Mouse (Mus musculus) mature B cell (primary cell): ENCODE measurements around the gene Ankrd52.

Experiments used
- in situ Hi-C: fragments of 300-500 bp; cut with MboI; formaldehyde crosslinking; loops from 2 replicates; pipeline ENCODE4 v1.14.3; 2019

The Ankrd52 gene

DNA sequence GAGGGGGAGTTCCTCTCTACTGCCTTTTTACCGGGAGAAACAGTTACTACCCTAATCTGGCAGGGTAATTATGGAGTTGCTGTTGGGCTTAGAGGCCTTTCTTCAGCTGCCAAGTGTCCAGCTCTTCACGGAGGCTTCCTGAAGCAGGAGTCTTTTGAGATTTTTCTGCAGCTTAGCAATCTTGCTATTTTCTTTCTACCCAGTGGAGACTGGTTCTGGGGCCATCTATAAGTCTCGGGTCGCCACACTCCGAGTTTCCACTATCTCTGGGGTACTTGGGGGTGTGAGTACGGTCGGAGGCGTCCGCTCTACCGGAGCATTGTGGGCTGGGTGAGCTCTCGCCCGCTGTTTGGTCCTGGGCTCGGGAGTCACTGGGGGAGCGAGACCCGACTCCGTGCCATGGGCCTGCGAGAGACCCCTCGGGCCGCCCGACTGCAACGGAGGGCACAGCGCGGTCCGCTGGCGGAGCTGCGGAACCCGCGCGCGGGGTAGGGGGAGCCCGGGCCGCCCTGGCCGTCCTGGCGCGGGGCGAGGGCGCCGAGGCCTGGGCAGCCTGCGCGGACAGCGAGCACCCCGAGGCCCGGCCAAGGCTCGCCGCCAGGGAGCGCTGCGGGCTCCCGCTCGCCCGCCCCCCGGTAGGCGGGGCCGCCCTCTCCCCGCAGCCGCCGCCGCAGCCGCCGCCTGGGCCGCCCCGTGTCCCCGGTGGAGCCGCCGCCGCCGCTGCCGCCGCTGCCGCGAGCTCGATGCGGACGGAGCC is at the start of gene Ankrd52:
Gene Ankrd52 (plus strand): TSS at position 661 of the 757 bp plus-strand sequence.
- in situ Hi-C loops, result no loop called here

DNA sequence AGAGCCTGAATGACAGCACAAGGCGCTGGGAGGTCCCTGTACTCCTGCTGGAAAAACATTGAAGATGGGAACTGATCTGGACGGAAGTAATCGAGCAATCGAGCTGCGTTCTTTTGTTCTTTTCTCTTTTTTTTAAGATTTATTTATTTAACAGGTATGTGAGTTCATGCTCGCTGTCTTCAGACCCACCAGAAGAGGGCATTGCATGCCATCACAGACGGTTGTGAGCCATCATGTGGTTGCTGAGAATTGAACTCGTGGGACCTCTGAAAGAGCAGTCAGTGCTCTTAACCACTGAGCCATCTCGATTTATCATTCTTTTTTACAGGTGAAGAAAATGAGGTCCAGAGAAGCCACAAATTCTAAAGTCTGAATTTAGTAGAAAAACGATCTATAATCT is 49.3 kb upstream of the Ankrd52 start:
- in situ Hi-C loops, result no loop called here

DNA sequence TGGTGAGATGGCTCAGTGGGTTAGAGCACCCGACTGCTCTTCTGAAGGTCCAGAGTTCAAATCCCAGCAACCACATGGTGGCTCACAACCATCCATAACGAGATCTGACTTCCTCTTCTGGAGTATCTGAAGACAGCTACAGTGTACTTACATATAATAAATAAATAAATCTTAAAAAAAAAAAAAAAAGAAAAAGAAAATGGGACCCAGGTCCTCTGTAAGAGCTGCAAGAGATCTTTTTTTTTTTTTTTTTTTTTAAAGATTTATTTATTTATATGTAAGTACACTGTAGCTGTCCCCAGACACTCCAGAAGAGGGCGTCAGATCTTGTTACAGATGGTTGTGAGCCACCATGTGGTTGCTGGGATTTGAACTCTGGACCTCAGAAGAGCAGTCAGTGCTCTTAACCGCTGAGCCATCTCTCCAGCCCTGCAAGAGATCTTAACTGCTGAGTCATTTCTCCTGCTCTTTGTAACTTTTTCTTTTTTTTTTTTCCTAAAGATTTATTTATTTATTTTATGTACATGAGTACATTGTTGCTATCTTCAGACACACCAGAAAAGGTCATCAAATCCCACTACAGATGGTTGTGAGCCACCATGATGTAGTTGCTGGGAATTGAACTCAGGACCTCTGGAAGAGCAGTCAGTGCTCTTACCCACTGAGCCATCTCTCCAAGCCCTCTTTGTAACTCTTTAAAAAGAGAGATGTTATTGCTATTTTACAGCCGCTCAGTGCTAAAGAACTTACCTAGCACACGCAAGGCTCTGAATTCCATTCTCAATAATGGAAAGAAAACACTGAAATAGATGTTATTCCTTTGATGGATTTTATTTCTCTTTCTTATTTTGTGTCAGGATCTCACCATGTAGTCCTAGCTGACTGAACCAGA is 44.3 kb upstream of the Ankrd52 start:
- in situ Hi-C loops, result loop anchor here (10.0 kb wide), 1 partner anchor 122 kb away; the partner anchor contains the start of gene Smarcc2

DNA sequence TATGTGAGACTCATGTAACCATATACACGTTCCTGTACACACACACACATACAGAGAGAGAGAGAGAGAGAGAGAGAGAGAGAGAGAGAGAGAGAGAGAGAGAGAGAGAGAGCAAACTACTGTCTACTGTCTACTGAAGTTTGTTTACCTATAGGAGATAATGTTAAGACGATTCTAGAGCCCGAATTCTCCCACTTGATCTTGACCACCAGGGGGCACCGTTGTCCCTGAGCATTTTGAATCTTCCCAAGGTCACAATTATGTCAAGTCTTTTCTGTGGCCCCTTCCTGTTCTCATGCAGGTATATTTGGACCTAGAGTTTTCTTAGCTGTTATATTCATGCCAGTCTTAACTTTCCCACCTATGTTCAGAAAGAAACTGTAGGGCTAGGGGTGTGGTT is 41.3 kb upstream of the Ankrd52 start:
- in situ Hi-C loops, result loop anchor here (10.0 kb wide), 1 partner anchor 119 kb away; the partner anchor contains the start of gene Smarcc2

DNA sequence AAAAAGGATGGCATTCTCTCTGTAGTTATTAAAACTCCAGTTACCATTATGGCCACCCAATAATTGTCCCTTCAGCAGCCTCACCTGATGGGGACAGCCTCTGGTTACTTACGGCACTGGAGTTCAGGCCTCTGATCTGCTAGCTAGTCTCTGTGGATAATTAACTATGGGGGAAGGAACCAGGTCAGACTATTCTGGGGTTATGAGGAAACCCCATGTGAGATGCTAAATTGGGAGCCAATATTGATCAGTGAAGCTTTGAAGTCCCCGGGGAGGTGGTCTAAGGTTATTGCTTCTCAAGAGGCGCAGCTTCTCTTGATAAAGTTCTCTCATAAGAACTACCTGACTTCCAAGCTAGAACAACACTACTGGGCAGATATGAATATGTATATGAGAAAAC is 40.7 kb upstream of the Ankrd52 start:
- in situ Hi-C loops, result loop anchor here (10.0 kb wide), 1 partner anchor 119 kb away; the partner anchor contains the start of gene Smarcc2

DNA sequence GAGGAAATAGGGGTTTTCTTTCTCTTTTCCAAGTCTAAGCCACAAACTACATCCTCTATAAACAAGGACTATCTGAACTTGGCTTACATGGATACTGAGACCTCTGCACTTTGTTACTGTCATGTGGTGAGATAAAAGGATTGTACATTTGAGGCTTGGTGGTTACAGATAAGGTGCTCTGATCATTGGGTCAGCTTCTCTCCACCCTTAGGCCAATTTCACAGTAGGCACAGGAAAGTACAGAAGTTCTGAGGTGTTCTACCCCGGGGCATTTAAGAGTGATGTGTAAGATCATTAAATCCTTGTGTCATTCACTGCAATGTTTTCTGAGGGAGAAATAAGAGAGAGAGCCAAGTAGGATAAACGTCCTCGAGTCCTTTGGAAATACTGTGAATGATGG is 40.3 kb upstream of the Ankrd52 start:
- in situ Hi-C loops, result loop anchor here (10.0 kb wide), 1 partner anchor 118 kb away; the partner anchor contains the start of gene Smarcc2

DNA sequence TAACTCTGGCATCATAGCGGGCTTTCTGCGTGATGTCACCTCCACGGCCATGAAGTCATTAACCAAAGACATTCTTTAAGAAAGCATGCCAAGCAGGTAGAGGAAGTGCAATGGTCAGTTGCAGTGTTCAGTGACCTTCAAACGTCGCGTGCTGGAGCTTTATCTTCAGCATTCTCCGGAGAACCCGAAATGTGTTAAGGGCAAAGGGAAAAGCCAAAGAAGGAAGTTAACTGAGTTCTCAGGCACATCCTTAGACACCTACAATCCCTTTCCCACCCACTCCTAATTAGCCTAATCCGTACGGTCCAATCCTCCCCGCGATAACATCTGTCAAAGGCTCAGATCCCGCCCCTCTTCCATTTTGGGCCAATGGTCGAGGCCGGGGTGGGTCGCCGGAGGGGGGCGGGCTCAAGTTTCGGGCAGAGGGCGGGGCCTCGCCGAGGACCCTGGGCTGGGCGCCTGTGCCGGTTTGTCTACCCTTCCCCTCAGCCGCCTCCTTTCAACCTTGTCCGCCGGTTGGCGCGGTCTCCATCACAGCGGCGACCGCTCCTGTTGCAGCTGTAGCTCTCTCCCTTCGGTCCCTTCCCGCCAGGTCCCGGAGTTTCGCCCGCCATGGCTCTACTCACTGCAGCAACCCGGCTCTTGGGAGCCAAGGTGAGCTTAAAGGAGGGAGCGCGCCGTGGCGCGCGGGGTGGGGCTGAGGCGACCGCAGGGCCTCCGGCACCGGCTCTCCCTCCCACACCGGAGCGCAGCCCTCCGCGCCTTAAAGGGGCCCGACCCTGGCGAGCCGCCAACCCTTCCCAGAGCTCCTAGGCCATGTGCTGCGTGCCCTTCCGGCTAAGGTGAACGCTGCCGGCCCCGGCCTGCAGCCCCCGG is 39.4 kb upstream of the Ankrd52 start, which contains the start of gene Cs:
Gene Cs (plus strand): TSS at position 429 of the 876 bp plus-strand sequence.
- in situ Hi-C loops, result loop anchor here (10.0 kb wide), 1 partner anchor 117 kb away; the partner anchor contains the start of gene Smarcc2

DNA sequence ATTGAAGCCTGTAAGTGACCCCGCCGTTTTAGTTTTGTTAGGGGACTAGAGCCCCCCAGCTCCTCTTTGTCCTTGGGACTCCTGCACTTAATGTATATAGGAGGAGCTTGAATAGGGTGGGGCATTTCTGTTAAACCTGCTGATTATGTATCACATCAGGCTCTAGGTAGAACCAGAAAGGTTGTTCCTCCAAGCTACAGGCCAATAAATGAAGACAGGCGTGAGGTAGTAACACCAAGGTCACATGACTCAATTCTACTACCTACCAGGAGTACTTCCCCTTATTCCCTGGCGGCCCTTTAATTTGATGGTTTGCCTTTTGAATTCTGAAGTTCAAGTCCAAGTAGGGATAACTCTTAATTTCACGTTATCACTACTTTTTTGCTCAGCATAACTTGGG is 38.5 kb upstream of the Ankrd52 start:
- in situ Hi-C loops, result loop anchor here (10.0 kb wide), 1 partner anchor 116 kb away; the partner anchor contains the start of gene Smarcc2

DNA sequence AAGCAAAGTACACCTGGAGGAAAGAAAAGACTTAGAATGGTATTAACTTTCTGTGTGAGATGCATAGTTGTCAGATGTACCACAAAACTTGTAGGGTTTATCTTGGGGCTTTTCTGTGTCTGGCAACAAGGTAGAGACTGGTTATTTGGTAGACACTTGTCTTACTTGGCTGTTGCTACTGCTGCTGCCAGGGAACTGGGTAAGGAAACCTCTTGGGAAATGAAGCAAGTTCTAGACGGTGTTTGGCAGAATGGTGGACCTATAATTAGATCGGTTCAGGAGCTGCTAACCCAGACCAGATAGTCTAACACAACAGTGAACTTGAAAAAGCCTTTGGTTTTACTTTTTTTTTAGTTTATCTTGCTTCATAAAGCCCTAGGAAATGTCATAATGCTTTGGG is 38.0 kb upstream of the Ankrd52 start:
- in situ Hi-C loops, result loop anchor here (10.0 kb wide), 1 partner anchor 116 kb away; the partner anchor contains the start of gene Smarcc2

DNA sequence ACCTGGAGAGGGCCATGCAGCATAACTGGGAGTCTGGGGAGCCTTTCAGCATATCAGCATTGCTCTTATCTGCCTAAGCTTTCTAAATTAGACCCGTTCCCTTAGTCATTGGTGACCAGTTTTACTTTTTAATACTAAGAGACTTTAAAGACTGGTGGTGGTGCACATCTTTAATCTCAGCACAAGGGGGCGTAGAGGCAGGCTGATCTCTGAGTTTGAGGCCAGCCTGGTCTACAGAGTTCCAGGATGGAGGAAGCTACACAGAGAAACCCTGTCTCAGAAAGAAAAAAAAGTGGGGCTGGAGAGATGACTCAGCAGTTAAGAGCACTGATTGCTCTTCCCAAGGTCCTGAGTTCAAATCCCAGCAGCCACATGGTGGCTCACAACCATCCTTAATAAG is 36.7 kb upstream of the Ankrd52 start:
- in situ Hi-C loops, result no loop called here

DNA sequence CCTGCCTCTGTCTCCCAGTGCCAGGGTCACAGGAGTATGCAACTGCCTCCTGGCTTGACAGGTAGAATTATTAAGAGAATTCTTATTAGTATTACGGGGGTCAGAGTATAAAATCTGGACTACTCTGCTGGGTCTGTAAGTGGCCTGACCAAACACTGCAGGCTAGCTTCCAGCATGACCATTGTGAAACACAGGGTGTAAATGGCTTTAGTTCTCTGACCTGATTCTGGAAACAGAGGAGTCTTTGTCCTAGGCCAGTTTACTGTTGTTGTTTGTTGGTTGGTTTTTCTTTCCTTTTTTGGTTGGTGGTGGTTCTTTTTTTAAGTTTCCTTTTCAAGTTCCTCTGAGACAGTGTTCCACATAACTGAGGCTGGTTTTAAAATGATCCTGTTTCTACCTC is 33.5 kb upstream of the Ankrd52 start:
- in situ Hi-C loops, result no loop called here

DNA sequence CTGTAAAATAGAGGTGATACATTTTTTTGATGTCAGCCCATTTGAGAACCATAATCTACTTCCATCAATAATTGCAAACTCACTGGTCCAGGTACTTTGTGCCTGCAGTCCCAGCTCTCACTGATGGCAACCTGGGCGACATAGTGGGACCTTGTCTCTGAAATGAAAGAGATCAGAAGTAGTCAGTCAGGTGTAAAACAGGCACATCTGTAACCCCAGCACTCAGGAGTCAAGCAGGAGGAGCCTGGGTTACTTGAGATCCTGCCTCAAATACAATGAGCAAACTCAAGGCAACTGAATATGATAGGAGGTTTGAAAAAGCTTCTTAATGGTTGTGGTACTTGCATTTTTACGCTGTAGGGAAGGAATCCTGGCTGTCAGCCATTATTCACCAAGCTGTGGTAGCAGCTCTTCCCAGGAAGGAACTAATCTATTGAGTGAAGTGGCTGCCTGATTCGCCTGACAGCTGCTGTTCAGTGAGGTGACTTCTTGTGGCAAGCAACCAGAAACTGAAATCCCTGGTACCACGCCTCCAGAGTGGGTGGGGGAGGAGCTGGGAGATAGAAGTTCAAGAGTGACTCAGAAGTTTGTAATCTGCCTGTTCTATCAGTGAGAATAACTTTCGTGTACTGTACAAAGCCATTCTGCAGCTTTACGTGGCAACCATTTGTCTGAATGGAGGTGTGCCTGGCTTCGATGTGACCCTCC is 32.2 kb upstream of the Ankrd52 start:
- in situ Hi-C loops, result no loop called here

DNA sequence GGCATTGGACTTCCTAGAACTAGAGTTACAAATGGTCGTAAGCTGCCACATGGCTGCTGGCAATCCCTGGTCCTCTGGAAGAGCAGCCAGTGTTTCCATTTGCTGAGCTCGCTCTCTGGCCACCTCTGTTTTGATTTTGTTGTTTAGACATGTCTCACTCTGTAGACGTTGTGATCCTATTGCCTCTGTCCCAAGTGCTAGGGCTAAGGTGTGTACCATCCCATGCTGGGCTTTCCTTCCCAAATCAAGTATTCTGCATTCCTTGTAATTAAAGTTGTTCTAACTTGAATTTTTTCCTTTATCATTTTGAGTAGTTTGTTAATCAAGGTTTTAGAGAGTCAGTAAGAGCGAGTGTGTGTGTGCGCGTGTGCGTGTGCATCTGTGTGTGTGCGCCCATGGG is 29.4 kb upstream of the Ankrd52 start:
- in situ Hi-C loops, result no loop called here

DNA sequence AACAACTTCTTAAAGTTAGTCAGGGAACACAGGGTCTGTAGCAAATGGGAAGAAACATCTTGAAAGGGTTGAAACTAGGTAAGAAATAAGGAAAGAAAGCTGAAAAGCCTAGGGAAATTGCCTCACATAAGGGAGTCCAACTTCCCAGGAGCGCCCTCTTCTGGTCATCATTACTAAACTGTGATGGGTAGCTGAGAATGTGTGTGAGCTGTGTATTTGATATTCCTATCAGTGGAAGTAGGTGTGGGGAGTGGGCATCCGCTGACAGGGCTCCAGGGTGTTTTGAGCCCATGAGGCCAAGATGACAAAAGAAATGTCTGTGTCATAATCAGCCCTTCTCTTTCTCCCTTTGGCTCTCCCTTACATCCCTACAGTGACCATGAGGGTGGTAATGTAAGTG is 18.1 kb upstream of the Ankrd52 start:
- in situ Hi-C loops, result no loop called here

DNA sequence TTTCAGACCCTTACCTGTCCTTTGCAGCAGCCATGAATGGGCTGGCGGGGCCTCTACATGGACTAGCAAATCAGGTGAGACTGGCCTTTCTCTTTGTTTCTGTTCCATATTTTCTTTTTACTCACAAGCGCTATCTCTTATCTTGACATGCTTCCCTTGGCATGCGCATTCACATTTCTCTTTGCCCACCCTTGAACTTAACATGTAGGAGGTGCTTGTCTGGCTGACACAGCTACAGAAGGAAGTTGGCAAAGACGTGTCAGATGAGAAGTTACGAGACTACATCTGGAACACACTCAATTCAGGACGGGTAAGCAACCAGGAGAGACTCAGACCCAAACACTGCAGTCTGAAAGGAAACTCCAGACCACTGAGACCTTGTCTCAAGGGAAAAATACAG is 17.7 kb upstream of the Ankrd52 start:
- in situ Hi-C loops, result no loop called here

DNA sequence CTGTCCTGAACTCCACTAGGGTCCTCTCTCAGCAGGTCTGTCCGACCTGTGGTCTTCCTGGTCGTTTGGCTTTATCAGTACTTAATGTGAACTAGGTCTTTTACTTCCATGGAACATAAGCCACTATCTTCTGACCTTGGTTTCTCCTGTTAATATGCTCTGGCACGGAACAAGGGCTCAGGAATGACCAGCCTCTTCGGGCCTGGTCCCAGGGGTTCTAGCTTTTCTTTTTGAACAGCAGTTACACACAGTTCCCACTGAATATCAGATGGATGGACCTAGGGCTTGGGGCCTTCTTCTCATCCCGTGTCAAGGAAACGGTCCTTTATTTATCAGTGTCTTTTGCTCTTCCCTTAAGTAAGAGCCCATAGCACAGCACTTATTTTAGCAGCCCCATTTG is 15.1 kb upstream of the Ankrd52 start:
- in situ Hi-C loops, result no loop called here

DNA sequence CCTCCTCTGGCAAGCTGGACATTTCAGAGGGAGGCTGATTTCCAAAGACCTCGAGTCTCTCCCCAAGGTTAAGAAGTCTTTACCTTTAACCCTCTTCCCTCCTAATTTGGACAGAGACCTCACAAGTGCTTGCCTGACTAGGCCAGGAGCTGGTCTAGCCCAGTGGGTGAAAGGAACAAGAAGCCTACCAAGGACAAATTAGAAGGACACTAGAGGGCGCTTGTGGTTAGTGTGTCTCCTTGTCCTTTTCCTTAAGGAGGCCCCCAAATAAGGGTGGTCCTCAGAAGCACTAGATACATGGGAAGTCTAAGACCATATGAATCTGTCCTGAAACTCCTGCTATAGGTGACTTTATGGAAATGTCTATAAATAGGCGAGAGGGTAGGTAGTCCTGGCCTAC is 14.3 kb upstream of the Ankrd52 start:
- in situ Hi-C loops, result no loop called here

DNA sequence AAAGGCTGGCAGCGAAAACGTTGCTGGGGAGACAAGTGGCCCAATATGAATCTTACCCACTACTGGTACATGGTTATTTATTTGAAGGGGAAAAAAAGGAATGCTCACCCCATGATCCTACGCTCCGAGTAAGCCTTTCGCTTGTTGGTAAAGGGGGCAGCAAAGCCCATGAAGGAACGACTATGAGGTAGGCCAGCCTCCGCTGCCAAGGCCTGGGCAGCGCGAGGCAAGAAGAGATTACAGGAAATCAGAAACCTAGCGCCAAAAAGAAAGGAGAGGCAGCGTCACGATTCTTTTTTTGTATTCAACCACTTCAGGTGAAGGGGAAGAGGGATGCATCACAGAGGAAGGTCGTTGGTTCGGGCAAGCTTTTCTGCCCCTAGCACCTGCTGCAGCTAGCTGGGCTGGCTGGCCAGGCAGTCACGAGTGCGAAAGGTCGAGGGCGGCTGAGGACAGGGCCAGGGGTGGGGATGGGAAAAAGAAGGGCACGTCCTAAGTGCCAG is 9.0 kb upstream of the Ankrd52 start:
- in situ Hi-C loops, result no loop called here

DNA sequence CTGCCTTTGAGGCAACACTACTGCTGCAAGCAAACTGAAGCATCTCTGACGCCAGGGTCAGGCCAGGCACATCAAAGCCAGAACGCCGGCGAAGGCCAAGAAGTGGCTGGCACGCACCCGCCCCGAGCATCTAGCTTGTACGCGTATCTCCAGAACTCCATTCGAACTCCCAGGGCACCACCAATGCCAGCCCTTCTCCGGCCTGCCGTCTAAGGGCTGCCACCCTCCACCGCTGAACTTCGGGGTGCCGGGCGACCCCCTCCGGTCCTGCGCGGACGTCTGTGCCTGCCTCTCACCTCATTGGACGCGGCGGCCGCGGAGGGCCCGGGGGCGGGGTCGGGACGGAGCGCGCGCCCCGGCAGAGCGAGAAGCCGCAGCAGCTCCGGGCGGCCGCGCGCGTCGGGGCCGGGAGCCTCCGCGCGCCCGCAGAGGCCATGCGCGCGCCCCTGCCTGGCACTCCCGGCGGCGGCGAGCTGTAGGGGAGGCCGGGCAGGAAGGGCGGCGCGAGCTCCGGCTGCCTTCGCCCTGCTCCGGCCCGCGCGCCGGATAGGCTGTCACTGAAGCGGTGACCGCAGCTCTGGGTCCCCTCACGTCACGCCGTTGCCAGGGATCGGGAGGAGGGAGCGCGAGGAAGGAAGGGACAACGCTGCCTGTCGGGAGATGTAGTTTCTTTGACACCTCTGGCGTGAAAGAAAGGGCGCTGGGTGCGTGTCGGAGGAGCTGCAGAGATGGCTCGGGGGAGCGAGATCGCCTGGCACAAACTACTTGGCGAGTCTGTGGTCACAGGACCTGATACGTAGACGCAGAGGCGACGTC is 8.3 kb upstream of the Ankrd52 start, which contains the start of gene Coq10a:
Gene Coq10a (minus strand): TSS at position 596 of the 816 bp plus-strand sequence.
- in situ Hi-C loops, result no loop called here

DNA sequence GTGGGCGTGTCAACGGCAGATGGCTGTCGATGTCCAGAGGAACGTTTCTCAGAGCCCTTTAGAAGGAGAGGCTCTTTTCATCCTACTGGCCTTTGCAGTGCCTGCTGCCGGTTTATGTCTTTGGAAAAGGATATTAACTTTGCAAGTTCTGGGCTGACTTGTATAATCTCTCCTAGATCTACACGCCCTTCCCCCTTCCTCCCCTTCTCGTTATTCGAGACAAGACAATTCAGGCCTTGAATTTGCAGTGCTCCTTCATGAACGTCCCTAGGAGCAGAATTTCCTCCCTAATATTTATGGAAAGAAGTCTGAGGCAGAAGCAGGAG is 7.7 kb upstream of the Ankrd52 start:
- in situ Hi-C loops, result no loop called here
